Mouse (Mus musculus) myocyte (in vitro differentiated cells): ENCODE data around the gene Crybg1. TPM values are rescaled to one million over a fixed set of nuclear protein-coding genes. Genes with fewer than 3 reads are reported as not detected.

Source experiments
- H3K27me3 ChIP-seq: one replicate; pipeline ENCODE4 v1.6.1; 2011; ENCODE audit not compliant: control insufficient read depth, insufficient read depth, insufficient read length
- H3K36me3 ChIP-seq: one replicate; pipeline ENCODE4 v1.6.1; 2011; ENCODE audit not compliant: control insufficient read depth, insufficient read depth
- H3K4me2 ChIP-seq: one replicate; pipeline ENCODE4 v1.6.1; 2011; ENCODE audit warnings: low read depth, control low read depth
- H3K4me3 ChIP-seq: one replicate; pipeline ENCODE4 v1.5.1; 2011; ENCODE audit warnings: mild to moderate bottlenecking, control low read depth, moderate library complexity
- H3K79me2 ChIP-seq: one replicate; pipeline ENCODE4 v1.6.1; 2011; ENCODE audit not compliant: control insufficient read depth, insufficient read depth
- H3ac ChIP-seq: one replicate; pipeline ENCODE4 v1.6.1; 2011; ENCODE audit not compliant: control insufficient read depth, insufficient read length
- CEBPB ChIP-seq: IDR thresholded peaks from 2 replicates; pipeline ENCODE4 v1.6.1; 2011; ENCODE audit warnings: mild to moderate bottlenecking, moderate library complexity; ENCODE audit not compliant: poor library complexity, insufficient read depth, severe bottlenecking
- E2F4 ChIP-seq: IDR thresholded peaks from one replicate; pipeline ENCODE4 v1.6.1; 2011; ENCODE audit warnings: mild to moderate bottlenecking, control low read depth, moderate library complexity; ENCODE audit not compliant: insufficient read depth
- MAX ChIP-seq: IDR thresholded peaks from one replicate; pipeline ENCODE4 v1.6.1; 2011; ENCODE audit warnings: low read depth, mild to moderate bottlenecking, control low read depth
- MYOD1 ChIP-seq, 3 experiments: IDR thresholded peaks; one replicate each; pipeline ENCODE4 v1.6.1; 2011; ENCODE audit warnings: control low read depth in 2 of 3, low read depth in 2 of 3, mild to moderate bottlenecking in 2 of 3, moderate library complexity in 1 of 3; ENCODE audit not compliant: insufficient read length in 2 of 3, control insufficient read depth in 1 of 3
- MYOG ChIP-seq, 3 experiments: IDR thresholded peaks; one replicate each; pipeline ENCODE4 v1.6.1; 2011; ENCODE audit warnings: control low read depth in 2 of 3, low read depth in 2 of 3, mild to moderate bottlenecking in 2 of 3; ENCODE audit not compliant: insufficient read length in 2 of 3, control insufficient read depth in 1 of 3, insufficient read depth in 1 of 3
- POLR2A ChIP-seq: IDR thresholded peaks from one replicate; pipeline ENCODE4 v1.6.1; 2011; ENCODE audit warnings: low read depth, mild to moderate bottlenecking, control low read depth, moderate library complexity; ENCODE audit not compliant: insufficient read length
- POLR2AphosphoS2 ChIP-seq: IDR thresholded peaks from one replicate; pipeline ENCODE4 v1.6.1; 2011; ENCODE audit warnings: low read depth, control low read depth; ENCODE audit not compliant: insufficient read length
- REST ChIP-seq: IDR thresholded peaks from one replicate; pipeline ENCODE4 v1.6.1; 2011; ENCODE audit warnings: mild to moderate bottlenecking, control low read depth, moderate library complexity; ENCODE audit not compliant: insufficient read depth, insufficient read length
- SRF ChIP-seq: IDR thresholded peaks from one replicate; pipeline ENCODE4 v1.6.1; 2011; ENCODE audit warnings: low read depth; ENCODE audit not compliant: control insufficient read depth, insufficient read length
- TCF12 ChIP-seq: IDR thresholded peaks from one replicate; pipeline ENCODE4 v1.6.1; 2011; ENCODE audit warnings: mild to moderate bottlenecking, control low read depth; ENCODE audit not compliant: poor library complexity, insufficient read depth, severe bottlenecking
- TCF3 ChIP-seq: IDR thresholded peaks from one replicate; pipeline ENCODE4 v1.6.1; 2011; ENCODE audit warnings: low read depth, control low read depth; ENCODE audit not compliant: insufficient read length
- USF1 ChIP-seq: IDR thresholded peaks from one replicate; pipeline ENCODE4 v1.6.1; 2011; ENCODE audit warnings: low read depth, mild to moderate bottlenecking, control low read depth, moderate library complexity
- polyA plus RNA-seq: library from polyadenylated mRNA; unstranded; fragments of >200 nt; fragmentation: generic; extraction: Trizol; gene quantifications from one replicate; pipeline ENCODE4 v1.2.1, GENCODE M21; 2012; ENCODE audit warnings: missing spikeins

Crybg1 gene
- polyA plus RNA-seq, 1 experiment, result 3.7 TPM

DNA sequence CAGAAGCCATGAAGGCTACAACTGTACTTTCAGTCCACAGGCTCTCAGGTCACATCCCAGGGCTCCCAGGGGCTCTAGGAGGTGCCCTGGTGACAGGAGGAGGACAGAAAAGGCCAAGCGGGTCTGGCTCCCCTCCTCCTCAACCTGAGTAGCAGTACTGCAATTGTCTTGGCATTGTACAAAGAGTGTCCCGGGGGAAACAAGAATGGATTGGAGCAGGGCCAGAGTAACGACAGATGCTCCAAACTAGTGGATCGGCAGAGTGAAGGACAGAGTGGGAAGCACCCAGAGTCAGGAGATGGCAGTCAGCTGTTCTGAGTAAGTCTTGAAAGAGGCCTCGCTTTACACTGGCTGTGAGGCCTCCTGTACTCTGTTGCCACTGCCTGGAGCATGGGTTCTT is 18.4 kb upstream of the Crybg1 start:
- TF ChIP-seq TCF3, result no peak
- TF ChIP-seq REST, result no peak
- no peak for TF ChIP-seq CEBPB
- TF ChIP-seq POLR2AphosphoS2, result no peak
- no peak for TF ChIP-seq MAX
- TF ChIP-seq SRF, result no peak
- no peak for TF ChIP-seq MYOD1 (IDR thresholded peaks at IDR 0.05; ENCODE audit: control insufficient read depth in 1 of 3, insufficient read length in 2 of 3, low read depth in 2 of 3)
- no peak for TF ChIP-seq MYOG (IDR thresholded peaks at IDR 0.05; ENCODE audit: control insufficient read depth in 1 of 3, insufficient read depth in 1 of 3, insufficient read length in 2 of 3, low read depth in 2 of 3)
- no peak for TF ChIP-seq POLR2A
- no peak for TF ChIP-seq USF1
- TF ChIP-seq TCF12, result no peak
- no peak for TF ChIP-seq E2F4
- no peaks in the 10 kb centered on the region for H3K36me3 ChIP-seq
- H3ac ChIP-seq, result no peak overlapping the region
- no peak overlapping the region for H3K4me2 ChIP-seq
- H3K79me2 ChIP-seq, result no peaks in the 10 kb centered on the region
- H3K4me3 ChIP-seq, result no peak overlapping the region
- H3K27me3 ChIP-seq, result no peaks in the 10 kb centered on the region

DNA sequence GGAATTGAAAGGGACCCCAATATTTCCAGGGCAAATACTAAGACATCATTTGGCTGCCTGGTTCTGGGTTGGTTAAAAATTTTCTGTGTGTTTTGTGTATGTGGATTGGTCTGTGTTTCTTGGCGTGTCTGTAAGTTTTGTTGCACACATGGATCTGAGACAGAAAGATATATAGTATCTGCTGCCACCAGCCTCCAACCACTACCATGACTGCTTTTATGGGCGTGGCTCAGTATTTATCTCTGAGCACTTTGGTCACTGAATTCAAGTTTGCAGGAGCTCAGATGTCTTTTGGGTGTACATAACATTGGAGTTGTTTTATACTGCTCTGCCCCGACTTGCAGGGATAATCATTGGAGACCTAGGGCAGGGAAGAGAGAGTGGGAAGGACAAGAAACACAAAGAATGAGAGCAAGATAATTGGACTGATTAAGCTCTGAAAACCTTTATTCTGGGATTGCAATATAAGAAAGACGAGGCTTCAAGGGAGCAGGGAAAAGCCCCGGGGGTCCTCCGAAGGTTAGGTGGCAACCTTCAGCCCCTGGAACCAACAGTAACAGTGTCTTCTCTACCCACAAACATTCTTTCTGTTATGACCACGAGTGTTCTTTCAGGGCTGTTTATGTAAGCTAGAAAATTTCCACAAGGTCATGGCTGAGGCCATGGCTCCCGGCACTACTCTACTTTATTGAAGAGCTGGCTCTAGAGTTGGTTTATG is 15.8 kb upstream of the Crybg1 start:
- H3ac ChIP-seq, result no peak overlapping the region
- no peak for TF ChIP-seq POLR2AphosphoS2
- TF ChIP-seq POLR2A, result no peak
- TF ChIP-seq SRF, result no peak
- TF ChIP-seq USF1, result no peak
- H3K27me3 ChIP-seq, result no peaks in the 10 kb centered on the region
- no peaks in the 10 kb centered on the region for H3K36me3 ChIP-seq
- H3K4me2 ChIP-seq, result no peak overlapping the region
- no peak overlapping the region for H3K4me3 ChIP-seq
- H3K79me2 ChIP-seq, result no peaks in the 10 kb centered on the region

DNA sequence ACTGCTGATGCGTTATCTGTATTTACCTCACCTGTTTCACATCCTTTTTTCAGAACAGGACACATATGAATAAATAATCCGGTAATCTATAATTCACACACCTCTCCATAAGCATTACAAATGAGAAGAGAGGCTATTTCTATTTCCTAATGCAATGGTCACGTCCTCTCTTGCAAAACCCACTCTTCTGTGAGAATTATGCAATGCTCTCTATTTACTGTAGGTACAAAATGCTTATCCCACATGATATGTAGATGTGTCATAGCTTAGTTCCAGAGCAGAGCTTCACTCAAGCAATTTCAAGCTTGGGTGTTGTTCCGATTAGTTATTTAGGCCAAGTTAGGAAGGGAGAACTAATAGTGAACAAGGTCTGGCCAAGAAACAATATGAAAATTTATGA is 14.4 kb upstream of the Crybg1 start:
- Histone ChIP-seq H3K27me3 (no peaks in the 10 kb centered on the region), H3ac (no peak overlapping the region), H3K36me3 (no peaks in the 10 kb centered on the region), H3K4me3 (no peak overlapping the region), H3K79me2 (no peaks in the 10 kb centered on the region), H3K4me2 (no peak overlapping the region)
- TF ChIP-seq MYOD1 (IDR thresholded peaks at IDR 0.05; ENCODE audit: control insufficient read depth in 1 of 3, insufficient read length in 2 of 3, low read depth in 2 of 3) (no peak), USF1 (no peak), SRF (no peak), CEBPB (no peak), E2F4 (no peak), TCF12 (no peak), POLR2AphosphoS2 (no peak), TCF3 (no peak), POLR2A (no peak), REST (no peak), MYOG (IDR thresholded peaks at IDR 0.05; ENCODE audit: control insufficient read depth in 1 of 3, insufficient read depth in 1 of 3, insufficient read length in 2 of 3, low read depth in 2 of 3) (no peak)

DNA sequence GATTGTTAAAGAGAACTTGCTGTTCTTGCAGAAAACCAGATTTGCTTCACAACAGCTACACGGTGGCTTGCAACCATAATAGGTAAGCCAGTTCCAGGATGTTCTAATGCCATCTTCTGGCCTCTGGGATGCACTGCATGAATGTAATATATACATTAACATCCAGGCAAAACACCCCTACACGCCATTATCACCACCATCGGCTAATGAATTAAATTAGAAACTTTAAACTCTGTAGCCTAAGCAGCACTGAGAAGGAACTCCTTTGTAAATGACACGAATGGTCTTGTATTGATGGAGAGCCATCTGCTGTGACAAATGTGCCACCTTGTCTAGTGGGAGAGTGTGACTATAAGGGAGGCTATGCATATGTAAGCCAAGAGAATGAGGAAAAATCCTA is 11.5 kb upstream of the Crybg1 start:
- no peak overlapping the region for H3ac ChIP-seq

More for the DNA sequence above, 11.5 kb upstream of the Crybg1 start:
- Histone ChIP-seq H3K4me3 (no peak overlapping the region), H3K36me3 (no peaks in the 10 kb centered on the region), H3K27me3 (no peaks in the 10 kb centered on the region), H3K79me2 (no peaks in the 10 kb centered on the region), H3K4me2 (no peak overlapping the region)
- TF ChIP-seq TCF12 (no peak), MYOD1 (IDR thresholded peaks at IDR 0.05; ENCODE audit: control insufficient read depth in 1 of 3, insufficient read length in 2 of 3, low read depth in 2 of 3) (no peak), USF1 (no peak), TCF3 (no peak), MYOG (IDR thresholded peaks at IDR 0.05; ENCODE audit: control insufficient read depth in 1 of 3, insufficient read depth in 1 of 3, insufficient read length in 2 of 3, low read depth in 2 of 3) (no peak), E2F4 (no peak), POLR2A (no peak), SRF (no peak), MAX (no peak), POLR2AphosphoS2 (no peak), REST (no peak), CEBPB (no peak)
